Mouse (Mus musculus) ES-Bruce4 (cell line): ENCODE results near the gene Frmd6. TPM values are rescaled to one million over a fixed set of nuclear protein-coding genes. Genes with fewer than 3 reads are reported as not detected.
A peak's percentile ranks its signal among the peaks of the same experiment; 100 is the strongest.

Experiments
- H3K27ac ChIP-seq: 2 replicates; pipeline ENCODE4 v1.5.1; 2012; ENCODE audit warnings: low read length, inconsistent platforms; ENCODE audit not compliant: insufficient read depth
- H3K27me3 ChIP-seq: 2 replicates; pipeline ENCODE4 v1.6.1; 2012; ENCODE audit warnings: mild to moderate bottlenecking, low read length, inconsistent platforms; ENCODE audit not compliant: control insufficient read depth, poor library complexity, insufficient read depth, severe bottlenecking
- H3K36me3 ChIP-seq: 2 replicates; pipeline ENCODE4 v1.6.1; 2012; ENCODE audit warnings: inconsistent platforms, mild to moderate bottlenecking, low read length, moderate library complexity; ENCODE audit not compliant: control insufficient read depth, poor library complexity, insufficient read depth, severe bottlenecking
- H3K4me1 ChIP-seq: one replicate; pipeline ENCODE4 v1.8.1; 2011; ENCODE audit warnings: low read length; ENCODE audit not compliant: control insufficient read depth, insufficient read depth
- H3K4me3 ChIP-seq: 2 replicates; pipeline ENCODE4 v1.5.1; 2011; ENCODE audit warnings: low read depth, mild to moderate bottlenecking, low read length
- H3K9ac ChIP-seq: 2 replicates; pipeline ENCODE4 v1.6.1; 2012; ENCODE audit warnings: low read depth, mild to moderate bottlenecking, inconsistent platforms; ENCODE audit not compliant: poor library complexity, severe bottlenecking
- H3K9me3 ChIP-seq: replicated peaks from 2 replicates; pipeline ENCODE4 v1.6.1; 2012; ENCODE audit warnings: mild to moderate bottlenecking, low read length, inconsistent platforms; ENCODE audit not compliant: control insufficient read depth, poor library complexity, insufficient read depth, severe bottlenecking
- CTCF ChIP-seq: IDR thresholded peaks from one replicate; pipeline ENCODE4 v1.8.1; 2011; ENCODE audit warnings: low read depth, low read length
- EP300 ChIP-seq: IDR thresholded peaks from 2 replicates; pipeline ENCODE4 v1.6.1; 2011; ENCODE audit warnings: low read depth, low read length; ENCODE audit not compliant: insufficient read depth
- POLR2A ChIP-seq: IDR thresholded peaks from one replicate; pipeline ENCODE4 v1.8.1; 2011; ENCODE audit warnings: low read length; ENCODE audit not compliant: insufficient read depth
- polyA plus RNA-seq: library from polyadenylated mRNA; stranded (reverse); fragments of >200 nt; gene quantifications from 2 replicates; pipeline ENCODE4 v1.2.4, GENCODE M21; 2011; ENCODE audit warnings: low read depth; ENCODE audit not compliant: missing spikeins, insufficient read depth, insufficient read length

Gene Frmd6
- polyA plus RNA-seq = 26.6 and 30.5 TPM in 2 replicates

DNA sequence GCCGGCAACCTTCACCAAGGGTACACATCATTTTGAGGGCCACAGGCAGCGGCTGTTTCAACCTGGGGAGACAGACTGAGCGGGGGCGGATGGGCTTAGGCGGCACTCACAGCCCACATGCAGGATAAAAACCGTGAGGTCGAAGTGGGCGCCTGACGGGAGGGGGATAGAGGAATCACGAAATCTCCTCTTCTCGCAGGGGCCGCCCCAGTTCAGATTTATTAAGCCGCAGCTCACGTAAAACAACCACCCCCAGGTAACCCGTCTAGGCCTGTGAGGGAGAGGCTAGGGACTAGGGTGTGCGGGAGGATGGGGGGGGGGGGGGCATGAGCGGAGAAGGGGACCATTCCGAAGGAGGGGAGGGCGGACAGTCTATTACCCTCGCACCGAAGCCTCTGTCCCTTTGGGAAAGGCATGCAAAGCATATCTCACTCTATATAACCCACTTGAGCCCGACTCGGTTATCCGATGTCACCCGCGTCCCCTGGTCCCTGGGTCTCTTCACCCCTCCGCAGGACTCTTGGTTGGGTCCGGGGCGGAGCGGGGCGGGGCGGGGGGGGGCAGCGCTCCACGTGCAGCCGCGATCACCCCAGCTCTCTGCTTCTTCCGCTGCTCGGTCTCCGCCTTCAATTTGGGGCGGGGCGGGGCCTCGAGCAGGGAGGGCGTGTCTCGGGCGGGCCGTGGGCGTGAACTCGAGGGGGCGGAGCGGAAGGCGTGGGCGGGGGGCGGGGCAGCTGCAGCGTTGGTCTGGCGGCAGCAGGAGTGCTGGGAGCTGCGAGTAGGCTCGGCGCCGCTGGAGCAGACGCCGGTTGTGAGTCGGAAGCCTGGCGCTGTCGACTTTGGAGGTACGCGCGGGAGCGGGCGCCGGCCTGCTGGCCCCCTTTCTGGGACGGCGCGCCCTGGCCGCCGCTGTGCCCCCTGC, at the start of gene Frmd6:
TSS of gene Frmd6 (plus strand) at position 786 of the 922 bp plus-strand sequence.
- Histone ChIP-seq H3K27me3 (no peaks in the 10 kb centered on the region), H3K9ac (peak within 1 kb of the TSS; percentile 88), H3K36me3 (no peaks in the 10 kb centered on the region), H3K9me3 (no peaks in the 10 kb centered on the region), H3K4me1 (no peaks in the 10 kb centered on the region), H3K4me3 (peak within 1 kb of the TSS; percentile 96), H3K27ac (peak within 1 kb of the TSS; percentile 58; the same call in 1 of the 2 replicates)
- TF ChIP-seq CTCF (peak; percentile 31), EP300 (0 out of 2 replicates have a peak, but pooled peaks have one; percentile 16), POLR2A (peak; percentile 78)

GRCm38 (mm10) chr12:70775609-70776008, 49.7 kb upstream of the Frmd6 start:
- Histone ChIP-seq H3K4me1 (peaks cover 2% of the 10 kb centered on the region), H3K36me3 (no peaks in the 10 kb centered on the region), H3K27me3 (no peaks in the 10 kb centered on the region), H3K27ac (peak overlapping the region; percentile 70; the same call in 1 of the 2 replicates), H3K9ac (no peak overlapping the region), H3K4me3 (no peak overlapping the region), H3K9me3 (no peaks in the 10 kb centered on the region)
- TF ChIP-seq EP300 (peak; percentile 69; the same call in 1 of the 2 replicates), POLR2A (no peak)

- Histone ChIP-seq H3K4me1 (peaks cover 2% of the 10 kb centered on the region), H3K36me3 (no peaks in the 10 kb centered on the region), H3K9me3 (no peaks in the 10 kb centered on the region), H3K27me3 (no peaks in the 10 kb centered on the region), H3K27ac (no peak overlapping the region), H3K4me3 (peak overlapping the region; percentile 18), H3K9ac (0 out of 2 replicates have a peak overlapping the region, but pooled peaks have one; percentile 16)
- no peak for TF ChIP-seq POLR2A
- no peak for TF ChIP-seq CTCF
- TF ChIP-seq EP300 = no peak
These were observed 48.6 kb upstream of the Frmd6 start for GRCm38 (mm10) chr12:70776683-70777082.

DNA sequence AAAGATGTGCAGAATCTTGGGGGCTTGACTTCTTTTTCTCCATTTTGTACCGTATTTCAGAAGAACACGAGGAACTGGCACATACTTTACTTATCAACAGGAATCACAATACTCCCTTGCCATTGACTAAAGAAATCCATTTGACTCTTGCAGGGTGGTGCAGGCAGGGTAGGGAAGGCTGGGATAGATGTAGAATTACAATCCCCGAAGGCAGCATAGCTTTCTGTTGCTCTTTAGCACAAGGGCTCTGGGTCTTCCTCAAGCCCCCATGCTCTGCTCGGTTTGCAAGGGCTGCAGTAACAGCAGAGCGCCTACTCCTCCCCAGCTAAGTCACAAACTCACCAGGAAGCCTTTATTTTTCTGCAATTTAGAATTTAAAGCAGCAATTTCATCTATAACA, 47.8 kb upstream of the Frmd6 start:
- no peak overlapping the region for H3K4me3 ChIP-seq
- H3K4me1 ChIP-seq = peaks cover 2% of the 10 kb centered on the region
- H3K27ac ChIP-seq = no peak overlapping the region
- TF ChIP-seq POLR2A (no peak), CTCF (no peak), EP300 (no peak)
- no peak overlapping the region for H3K9ac ChIP-seq
- H3K27me3 ChIP-seq = no peaks in the 10 kb centered on the region
- no peaks in the 10 kb centered on the region for H3K36me3 ChIP-seq
- H3K9me3 ChIP-seq = no peaks in the 10 kb centered on the region

GRCm38 (mm10) chr12:70777866-70778265, 47.4 kb upstream of the Frmd6 start:
- Histone ChIP-seq H3K27ac (no peak overlapping the region), H3K4me3 (no peak overlapping the region), H3K9me3 (no peaks in the 10 kb centered on the region), H3K36me3 (no peaks in the 10 kb centered on the region), H3K27me3 (no peaks in the 10 kb centered on the region), H3K4me1 (peaks cover 2% of the 10 kb centered on the region), H3K9ac (no peak overlapping the region)
- TF ChIP-seq CTCF (no peak), EP300 (no peak), POLR2A (no peak)

GRCm38 (mm10) chr12:70778271-70778670, 47.0 kb upstream of the Frmd6 start:
- Histone ChIP-seq H3K27me3 (no peaks in the 10 kb centered on the region), H3K9me3 (no peaks in the 10 kb centered on the region), H3K36me3 (no peaks in the 10 kb centered on the region), H3K4me3 (no peak overlapping the region), H3K4me1 (peaks cover 2% of the 10 kb centered on the region), H3K27ac (no peak overlapping the region), H3K9ac (no peak overlapping the region)
- no peak for TF ChIP-seq EP300
- no peak for TF ChIP-seq POLR2A
- TF ChIP-seq CTCF = no peak
